Mouse (Mus musculus) bone marrow, adult 2 months (tissue): ENCODE data around the gene Mex3d.

ENCODE experiments used
- CTCF ChIP-seq: fragments of 200-500 bp; IDR thresholded peaks from 2 replicates; pipeline ENCODE4 v1.5.1; 2011; ENCODE audit warnings: low read length, control low read depth; ENCODE audit not compliant: control insufficient read depth, insufficient read depth
- POLR2A ChIP-seq: fragments of 200-500 bp; IDR thresholded peaks from 2 replicates; pipeline ENCODE4 v1.6.1; 2011; ENCODE audit warnings: low read depth, mild to moderate bottlenecking, control low read depth, low read length, borderline replicate concordance; ENCODE audit not compliant: control insufficient read depth

- no peak for TF ChIP-seq CTCF
- TF ChIP-seq POLR2A = no peak
These were observed 19.1 kb downstream of the Mex3d start for GRCm38 (mm10) chr10:80368392-80368791.
